Mouse (Mus musculus): Measurements from ENCODE around the gene Cd209a. TPM values are rescaled to one million over a fixed set of nuclear protein-coding genes. Genes with fewer than 3 reads are reported as not detected.
A peak's percentile ranks its signal among the peaks of the same experiment; 100 is the strongest.
"Not testable (repeated sequence)": the region's sequence is repeated elsewhere in the genome, so short reads cannot be mapped to it uniquely, and the experiment has no call there.

Cd209a gene
- total RNA-seq (2017): 0.27 and 1.2 TPM in 2 replicates

GRCm38 (mm10) chr8:3748761-3749160 is at the start of gene Cd209a:
Gene Cd209a, minus strand, starts transcription at chr8:3748984.
- peak; percentile 69 for ATAC-seq (replicated peaks; ENCODE audit: low read depth, poor library complexity, severe bottlenecking)

DNA sequence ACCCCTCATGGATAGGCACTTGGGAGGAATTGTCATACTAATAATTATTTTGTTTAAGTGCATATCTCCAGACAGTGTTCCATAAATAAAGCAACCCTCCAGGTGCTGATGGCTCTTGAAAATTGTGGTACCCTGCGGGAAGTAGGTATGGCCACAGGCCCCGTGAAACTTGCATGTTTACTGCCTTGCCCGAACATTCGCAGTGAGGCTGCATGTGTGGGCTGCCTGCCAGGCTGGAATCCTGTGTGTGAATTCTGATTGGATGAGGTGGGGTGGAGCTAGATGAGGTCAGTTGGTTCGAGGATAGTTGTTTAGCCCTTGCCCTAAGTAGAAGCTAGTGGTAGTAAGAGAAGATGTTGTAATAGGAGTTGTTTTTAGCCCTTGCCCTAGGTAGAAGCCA is 19.9 kb upstream of the Cd209a start:
- ATAC-seq (replicated peaks; ENCODE audit: low read depth, poor library complexity, severe bottlenecking): not testable (repeated sequence)

- peak; percentile 100 for ATAC-seq (replicated peaks; ENCODE audit: low read depth, poor library complexity, severe bottlenecking)
These were observed 5.6 kb upstream of the Cd209a start for GRCm38 (mm10) chr8:3754261-3754850.

DNA sequence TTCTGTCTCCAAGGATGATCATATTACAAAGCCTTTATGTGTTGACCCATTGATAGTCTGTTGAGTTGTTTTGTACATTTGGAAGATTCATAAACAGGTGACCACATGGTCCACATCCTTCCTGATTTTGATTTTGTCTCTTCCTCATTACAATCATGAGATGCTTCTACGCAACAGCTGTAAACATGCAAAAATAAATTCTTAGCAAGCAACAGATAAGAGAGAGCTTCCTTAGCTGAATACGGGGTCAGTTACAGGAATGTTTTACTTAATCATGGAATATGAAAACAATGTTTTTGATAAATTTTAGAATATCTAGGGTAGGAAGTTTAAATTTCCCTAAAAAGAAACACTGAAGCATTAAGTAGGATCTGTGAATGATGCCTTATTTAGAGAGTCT is 11.8 kb downstream of the Cd209a start:
- ATAC-seq (replicated peaks; ENCODE audit: low read depth, poor library complexity, severe bottlenecking): no peak

DNA sequence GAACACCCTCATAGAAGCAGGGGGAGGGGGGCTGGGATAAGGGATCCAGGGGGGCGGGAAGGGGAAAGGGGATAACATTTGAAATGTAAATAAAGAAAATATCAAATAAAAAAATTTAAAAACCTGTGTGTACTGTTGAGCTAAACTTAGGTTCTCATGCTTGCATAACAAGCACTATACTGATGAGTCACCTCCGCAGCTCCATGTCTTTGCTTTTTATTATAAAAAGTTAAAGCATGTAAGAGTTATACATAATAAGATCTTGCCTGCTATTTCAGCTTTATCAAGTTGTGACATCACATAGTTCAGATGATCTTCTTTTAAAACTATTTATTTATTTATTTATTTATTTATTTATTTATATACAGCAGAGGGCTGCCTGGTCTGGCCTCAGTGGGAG is 13.2 kb downstream of the Cd209a start:
- ATAC-seq (replicated peaks; ENCODE audit: low read depth, poor library complexity, severe bottlenecking): no peak

- ATAC-seq (replicated peaks; ENCODE audit: low read depth, poor library complexity, severe bottlenecking): no peak
These were observed 14.7 kb downstream of the Cd209a start for GRCm38 (mm10) chr8:3734084-3734483.

- ATAC-seq (replicated peaks; ENCODE audit: low read depth, poor library complexity, severe bottlenecking): no peak
These were observed 27.7 kb downstream of the Cd209a start for GRCm38 (mm10) chr8:3721041-3721440.

DNA sequence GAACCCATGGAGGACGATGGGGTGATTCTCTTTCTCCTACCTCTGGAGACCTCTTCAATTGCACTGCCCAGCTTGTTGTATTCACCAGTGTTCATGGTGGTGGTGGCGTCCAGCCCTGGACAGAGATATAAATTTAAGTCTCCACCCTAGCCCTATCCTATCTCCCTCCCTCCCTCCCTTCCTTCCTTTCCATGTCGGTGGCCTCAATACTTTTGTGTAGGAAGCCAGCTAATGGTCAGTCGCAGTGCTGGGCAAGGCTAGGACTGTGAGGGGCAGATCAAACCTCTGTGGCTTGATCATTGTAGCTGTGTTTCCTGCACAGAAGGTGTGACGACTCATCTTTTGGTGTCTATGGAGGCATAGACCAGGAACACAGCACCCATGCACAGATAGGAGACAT is 28.2 kb downstream of the Cd209a start, which contains the start of gene Clec4g:
Gene Clec4g, minus strand, starts transcription at position 101 of the 400 bp plus-strand sequence.
- no peak for ATAC-seq (replicated peaks; ENCODE audit: low read depth, poor library complexity, severe bottlenecking)

DNA sequence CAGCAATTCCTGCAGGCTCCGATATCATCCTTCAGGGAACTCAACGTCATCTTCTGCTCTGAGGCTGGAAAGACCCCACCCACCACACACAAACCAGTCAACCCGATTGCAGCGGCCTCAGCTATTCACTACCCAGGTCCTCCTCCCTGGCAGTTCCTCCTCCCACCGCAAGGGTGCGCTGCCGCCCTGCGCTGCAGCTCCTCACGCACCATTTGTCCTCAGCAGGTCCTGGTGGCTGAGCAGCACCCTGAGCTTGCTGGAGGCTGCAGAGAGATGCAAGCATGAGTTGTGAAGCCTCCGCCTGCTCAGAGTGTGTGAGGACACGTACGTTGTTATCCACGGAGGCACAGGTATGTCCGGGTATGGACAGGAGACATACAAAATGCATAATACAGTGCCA is 30.2 kb downstream of the Cd209a start:
- peak; percentile 100 for ATAC-seq (replicated peaks; ENCODE audit: low read depth, poor library complexity, severe bottlenecking)

DNA sequence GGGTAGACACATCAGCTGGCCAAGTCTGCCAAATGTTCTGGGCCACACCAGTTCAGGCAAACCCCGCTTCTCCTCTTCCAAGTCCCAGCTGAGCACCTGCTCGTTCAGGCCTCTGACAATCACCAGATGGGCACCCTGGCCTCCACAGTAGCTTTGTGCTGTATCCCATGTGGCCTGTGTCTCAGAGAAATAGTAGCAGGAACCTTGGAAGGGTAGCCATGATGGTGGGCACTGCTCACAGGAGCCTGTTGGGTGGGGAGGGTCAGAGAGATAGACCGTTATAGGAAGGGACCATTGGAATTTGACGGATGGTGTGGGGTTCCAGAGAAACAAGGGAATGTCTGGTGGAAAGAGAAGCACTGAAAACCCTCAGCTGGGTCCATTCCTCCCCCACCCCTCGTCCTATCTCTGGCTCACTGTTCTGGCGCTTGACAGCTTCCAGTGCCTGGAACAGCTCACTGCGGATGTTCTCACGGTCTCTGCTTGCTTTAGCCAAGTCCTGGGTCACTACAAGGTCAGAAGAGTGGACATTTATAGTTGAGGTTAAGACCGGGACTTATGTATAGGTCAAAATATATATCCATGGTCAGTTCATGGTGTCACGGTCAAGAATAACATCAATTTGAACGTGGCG is 31.3 kb downstream of the Cd209a start:
- ATAC-seq (replicated peaks; ENCODE audit: low read depth, poor library complexity, severe bottlenecking): no peak

GRCm38 (mm10) chr8:3711646-3712045 is 37.1 kb downstream of the Cd209a start:
- ATAC-seq (replicated peaks; ENCODE audit: low read depth, poor library complexity, severe bottlenecking): peak; percentile 93

GRCm38 (mm10) chr8:3710312-3710711 is 38.5 kb downstream of the Cd209a start:
- no peak for ATAC-seq (replicated peaks; ENCODE audit: low read depth, poor library complexity, severe bottlenecking)

DNA sequence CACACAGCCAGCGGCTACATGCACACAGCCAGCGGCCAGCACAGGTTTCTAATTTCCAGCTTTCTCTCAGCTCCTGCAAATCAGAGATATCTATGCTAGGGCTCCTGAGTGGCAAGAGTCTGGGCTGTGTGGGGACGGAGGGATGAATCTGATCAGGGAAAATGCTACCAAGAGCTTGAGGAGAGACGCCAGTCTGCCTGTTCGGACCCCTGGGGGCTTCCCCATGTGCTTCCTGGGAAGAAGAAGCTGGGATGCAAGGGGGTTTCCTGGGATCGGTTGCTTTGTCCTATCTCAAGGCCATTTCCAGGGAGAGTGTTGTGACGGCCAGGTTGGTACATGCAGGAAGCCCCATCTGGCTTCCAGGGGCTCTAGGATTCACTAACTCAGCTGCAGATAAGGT is 41.2 kb downstream of the Cd209a start:
- ATAC-seq (replicated peaks; ENCODE audit: low read depth, poor library complexity, severe bottlenecking): no peak

- ATAC-seq (replicated peaks; ENCODE audit: low read depth, poor library complexity, severe bottlenecking): peak; percentile 55
These were observed 43.1 kb downstream of the Cd209a start for GRCm38 (mm10) chr8:3705711-3706110.

GRCm38 (mm10) chr8:3701491-3701890 is 47.3 kb downstream of the Cd209a start:
- peak; percentile 85 for ATAC-seq (replicated peaks; ENCODE audit: low read depth, poor library complexity, severe bottlenecking)

GRCm38 (mm10) chr8:3694121-3694520 is 54.7 kb downstream of the Cd209a start, which contains the start of gene Fcer2a:
Gene Fcer2a, minus strand, starts transcription at chr8:3694175.
- no peak for ATAC-seq (replicated peaks; ENCODE audit: low read depth, poor library complexity, severe bottlenecking)

Other genes starting within 250 kb of the Cd209a start
- gene Mcoln1, start 248.5 kb downstream of the Cd209a start, total RNA-seq (2017): 26.1 and 28.9 TPM in 2 replicates
- gene Pnpla6, start 233.6 kb downstream of the Cd209a start, total RNA-seq (2017): 16.1 and 21.8 TPM in 2 replicates
- gene C330021F23Rik, start 181.0 kb downstream of the Cd209a start, total RNA-seq (2017): 0.44 and 0.96 TPM in 2 replicates
- 1.0 TPM in 2 replicates for gene Camsap3, start 161.7 kb downstream of the Cd209a start, total RNA-seq (2017)
- 53.4 and 54.3 TPM in 2 replicates for gene Xab2, start 127.7 kb downstream of the Cd209a start, total RNA-seq (2017)
- 162 and 251 TPM in 2 replicates for gene Pet100, start 127.4 kb downstream of the Cd209a start, total RNA-seq (2017)
- not detected in 2 replicates for gene Pcp2, start 123.4 kb downstream of the Cd209a start, total RNA-seq (2017)
- 92.9 and 112 TPM in 2 replicates for gene Stxbp2, start 118.0 kb downstream of the Cd209a start, total RNA-seq (2017)
- gene Retn, start 93.2 kb downstream of the Cd209a start, total RNA-seq (2017): not detected in 2 replicates
- gene Mcemp1, start 83.2 kb downstream of the Cd209a start, total RNA-seq (2017): 0.27 and 0.68 TPM in 2 replicates
- 0.87 and 1.4 TPM in 2 replicates for gene Fcor, start 76.6 kb downstream of the Cd209a start, total RNA-seq (2017)
- 34.9 and 42.9 TPM in 2 replicates for gene Trappc5, start 72.7 kb downstream of the Cd209a start, total RNA-seq (2017)
- not detected in 2 replicates for gene Fcer2a, start 54.8 kb downstream of the Cd209a start, total RNA-seq (2017)
- not detected in 2 replicates for gene Clec4g, start 28.3 kb downstream of the Cd209a start, total RNA-seq (2017)
- not detected in 2 replicates for gene Cd209e, start 105.3 kb upstream of the Cd209a start, total RNA-seq (2017)
- gene Cd209d, start 129.6 kb upstream of the Cd209a start, total RNA-seq (2017): not detected in 2 replicates
- not detected in 2 replicates for gene Cd209b, start 177.9 kb upstream of the Cd209a start, total RNA-seq (2017)
- gene Cd209c, start 205.8 kb upstream of the Cd209a start, total RNA-seq (2017): 1.1 TPM in 1 of 2 replicates, not detected in the other